Mouse (Mus musculus) CD4-positive helper T cell, adult 2 months (primary cell): ENCODE results near the gene Traf7.

ENCODE experiments used
- DNase-seq: peaks from one replicate; pipeline ENCODE4 v3.0.0-alpha.2; 2012; ENCODE audit warnings: low read depth, missing footprints, low spot score

Traf7 gene

DNA sequence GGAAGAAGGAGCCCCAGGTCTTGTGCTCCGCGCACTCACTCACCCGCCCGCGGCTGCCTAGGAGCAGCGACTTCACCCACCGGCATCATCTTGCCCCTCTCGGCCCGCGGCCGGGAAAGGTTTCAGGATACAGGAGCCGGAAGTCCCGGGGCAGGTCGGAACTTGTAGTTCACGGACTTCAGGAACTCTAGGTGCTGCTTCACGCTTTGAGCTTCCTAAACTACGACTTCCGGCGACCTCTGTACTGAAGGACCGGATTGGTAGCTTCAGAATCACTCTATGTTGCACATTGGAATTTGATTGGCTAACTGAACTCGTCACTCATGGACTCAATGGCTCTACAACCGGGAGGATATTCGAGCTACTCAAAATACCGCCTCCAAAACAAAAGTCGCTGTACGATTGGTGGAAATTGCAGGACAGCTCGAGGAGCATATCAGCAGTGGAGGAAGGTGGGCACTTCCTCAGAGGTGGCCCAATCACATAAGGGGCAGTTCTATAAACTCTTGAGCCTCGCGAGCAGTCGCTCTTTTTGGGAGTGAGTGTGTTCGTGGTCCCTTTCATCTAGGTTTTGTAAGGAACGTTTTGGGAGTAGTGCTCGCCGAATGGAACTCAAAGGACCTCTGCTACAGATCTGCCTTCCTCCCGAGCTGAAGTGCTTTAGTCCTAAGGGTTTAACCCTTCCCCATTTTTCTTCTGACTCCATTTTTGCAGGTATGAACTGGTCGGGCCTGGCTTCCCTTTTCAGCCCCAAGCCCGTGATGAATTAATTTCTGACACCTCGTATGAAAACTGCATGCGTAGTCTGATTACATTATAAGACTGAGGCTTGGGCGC, at the start of gene Traf7:
Gene Traf7 (minus strand): TSS at position 216 of the 837 bp plus-strand sequence.
- peak; percentile 99 for DNase-seq

DNA sequence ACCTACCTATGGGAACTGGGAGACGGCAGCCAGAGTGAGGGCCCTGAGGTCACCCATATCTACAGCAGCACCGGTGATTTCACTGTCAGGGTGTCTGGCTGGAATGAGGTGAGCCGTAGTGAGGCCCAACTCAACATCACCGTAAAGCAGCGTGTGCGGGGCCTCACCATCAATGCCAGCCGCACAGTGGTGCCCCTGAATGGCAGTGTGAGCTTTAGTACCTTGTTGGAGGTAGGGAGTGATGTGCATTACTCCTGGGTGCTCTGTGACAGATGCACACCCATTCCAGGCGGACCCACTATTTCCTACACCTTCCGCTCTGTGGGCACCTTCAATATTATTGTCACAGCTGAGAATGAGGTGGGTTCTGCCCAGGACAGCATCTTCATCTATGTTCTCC, 46.1 kb upstream of the Traf7 start:
- no peak for DNase-seq

DNA sequence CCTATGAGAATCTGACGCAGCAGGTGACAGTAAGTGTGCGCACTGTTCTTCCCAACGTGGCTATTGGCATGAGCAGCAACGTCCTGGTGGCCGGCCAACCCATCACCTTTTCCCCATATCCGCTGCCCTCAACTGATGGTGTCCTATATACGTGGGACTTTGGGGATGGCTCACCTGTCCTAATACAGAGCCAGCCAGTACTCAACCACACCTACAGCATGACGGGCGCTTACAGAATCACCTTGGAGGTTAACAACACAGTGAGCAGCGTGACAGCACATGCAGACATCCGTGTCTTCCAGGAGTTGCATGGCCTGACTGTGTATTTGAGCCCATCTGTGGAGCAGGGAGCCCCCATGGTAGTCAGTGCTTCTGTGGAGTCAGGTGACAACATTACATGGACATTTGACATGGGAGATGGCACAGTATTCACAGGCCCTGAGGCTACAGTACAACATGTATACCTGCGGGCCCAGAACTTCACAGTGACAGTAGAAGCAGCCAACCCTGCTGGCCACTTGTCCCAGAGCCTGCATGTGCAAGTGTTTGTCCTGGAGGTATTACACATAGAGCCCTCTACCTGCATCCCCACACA, 45.0 kb upstream of the Traf7 start:
- DNase-seq: no peak

DNA sequence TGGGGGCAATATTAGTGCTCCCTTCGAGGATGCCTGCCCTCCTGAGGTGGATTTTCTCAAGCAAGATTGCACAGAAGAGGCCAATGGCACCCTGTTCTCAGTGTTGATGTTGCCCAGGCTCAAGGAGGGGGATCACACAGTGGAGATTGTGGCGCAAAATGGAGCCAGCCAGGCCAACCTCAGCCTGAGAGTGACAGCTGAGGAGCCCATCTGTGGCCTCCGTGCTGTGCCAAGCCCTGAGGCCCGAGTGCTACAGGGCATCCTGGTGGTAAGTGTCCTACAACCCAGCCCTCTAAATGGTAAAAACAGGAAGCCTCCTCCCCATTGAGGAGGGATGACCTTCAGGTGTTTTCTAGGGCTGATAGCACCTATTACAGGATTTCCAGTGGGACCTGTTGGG, 42.1 kb upstream of the Traf7 start:
- DNase-seq: no peak

DNA sequence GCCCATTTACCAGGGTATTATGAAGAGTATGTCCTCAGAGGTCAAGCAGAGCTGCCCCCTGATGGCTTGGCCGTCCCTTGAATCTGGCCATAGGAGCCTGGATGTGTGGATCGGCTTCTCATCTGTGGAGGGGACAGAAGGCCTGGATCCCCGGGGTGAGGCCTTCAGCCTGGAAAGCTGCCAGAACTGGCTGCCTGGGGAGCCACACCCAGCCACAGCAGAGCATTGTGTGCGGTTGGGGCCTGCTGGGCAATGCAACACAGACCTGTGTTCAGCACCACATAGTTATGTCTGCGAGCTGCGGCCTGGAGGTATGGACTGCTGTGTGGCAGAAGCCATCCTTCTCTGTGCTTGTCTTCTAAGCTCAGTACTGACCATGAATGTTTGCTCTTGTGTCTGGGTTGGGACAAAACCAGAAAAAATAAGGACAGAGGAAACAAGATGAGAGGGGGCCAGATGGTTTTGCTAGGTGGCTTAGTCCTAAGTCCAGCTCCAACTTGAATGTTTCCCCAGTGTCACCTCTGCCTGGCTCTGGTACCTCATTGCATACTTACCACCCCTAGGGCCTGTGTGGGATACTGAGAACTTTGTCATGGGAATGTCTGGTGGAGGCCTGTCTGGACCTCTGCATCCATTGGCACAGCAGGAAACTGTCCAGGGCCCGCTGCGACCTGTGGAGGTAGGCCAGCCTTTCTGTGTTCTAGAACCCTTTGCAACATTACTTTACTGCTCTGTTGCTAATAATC, 39.5 kb upstream of the Traf7 start:
- no peak for DNase-seq

DNA sequence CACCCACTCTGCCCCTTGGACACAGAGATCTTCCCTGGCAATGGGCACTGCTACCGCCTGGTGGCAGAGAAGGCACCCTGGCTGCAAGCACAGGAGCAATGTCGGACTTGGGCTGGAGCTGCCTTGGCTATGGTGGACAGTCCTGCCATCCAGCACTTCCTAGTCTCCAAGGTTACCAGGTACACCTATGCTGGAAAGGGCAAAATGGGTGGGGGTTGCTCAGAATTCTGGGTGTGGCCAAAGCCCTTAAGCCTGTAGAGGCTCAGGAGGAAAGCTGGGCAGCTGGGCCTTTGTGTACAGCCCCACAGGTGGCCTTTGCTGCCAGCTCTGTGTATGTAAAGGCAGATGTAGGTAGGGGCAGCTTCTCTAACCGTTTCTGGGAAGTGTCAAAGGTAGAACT, 38.1 kb upstream of the Traf7 start:
- DNase-seq: no peak

DNA sequence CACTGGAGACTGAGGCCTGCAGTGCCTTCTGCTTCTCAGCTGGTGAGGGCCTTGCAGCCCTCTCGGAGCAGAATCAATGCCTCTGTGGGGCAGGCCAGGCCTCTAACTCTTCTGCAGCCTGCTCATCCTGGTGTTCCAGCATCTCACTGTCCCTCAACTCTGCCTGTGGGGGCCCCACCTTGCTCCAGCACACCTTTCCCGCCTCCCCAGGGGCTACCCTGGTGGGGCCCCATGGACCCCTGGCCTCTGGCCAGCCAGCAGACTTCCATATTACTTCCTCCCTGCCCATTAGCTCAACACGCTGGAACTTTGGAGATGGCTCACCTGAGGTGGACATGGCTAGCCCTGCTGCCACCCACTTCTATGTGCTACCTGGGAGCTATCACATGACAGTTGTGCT, 37.4 kb upstream of the Traf7 start:
- no peak for DNase-seq

DNA sequence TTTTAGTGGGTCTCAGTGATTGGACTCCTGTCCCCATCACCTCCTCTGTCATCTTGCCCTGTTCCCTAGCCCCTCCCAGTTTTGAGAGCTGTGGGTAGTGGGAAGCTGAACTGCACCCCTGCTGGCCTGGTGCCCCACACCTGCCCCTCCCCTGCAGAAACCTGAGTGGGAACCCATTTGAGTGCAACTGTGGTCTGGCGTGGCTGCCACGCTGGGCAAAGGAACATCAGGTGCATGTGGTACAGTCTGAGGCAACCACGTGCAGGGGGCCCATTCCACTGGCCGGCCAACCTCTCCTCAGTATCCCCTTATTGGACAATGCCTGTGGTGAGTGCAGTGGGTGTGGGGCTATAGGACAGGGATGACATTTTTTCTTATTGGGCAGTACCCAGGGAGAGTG, 36.7 kb upstream of the Traf7 start:
- no peak for DNase-seq

DNA sequence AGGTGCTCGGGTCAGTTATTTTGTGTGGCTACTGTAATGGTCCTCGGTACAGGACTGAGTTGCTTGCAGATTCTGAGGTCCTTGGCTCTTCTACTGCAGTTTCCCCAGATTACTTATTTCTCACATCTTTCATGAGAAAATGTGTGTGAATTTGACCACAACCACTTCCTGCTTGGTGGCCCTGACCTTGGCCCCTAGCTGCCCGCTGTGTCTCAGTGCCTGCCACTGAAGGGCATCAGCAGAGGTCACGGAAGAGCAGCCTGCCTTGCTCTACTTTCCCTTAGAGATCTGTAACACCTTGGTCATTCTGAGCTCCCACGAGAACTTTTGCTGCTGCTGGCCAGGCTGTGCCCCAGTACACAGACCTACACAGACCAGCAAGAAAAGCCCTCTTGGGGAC, 35.9 kb upstream of the Traf7 start:
- DNase-seq: no peak

DNA sequence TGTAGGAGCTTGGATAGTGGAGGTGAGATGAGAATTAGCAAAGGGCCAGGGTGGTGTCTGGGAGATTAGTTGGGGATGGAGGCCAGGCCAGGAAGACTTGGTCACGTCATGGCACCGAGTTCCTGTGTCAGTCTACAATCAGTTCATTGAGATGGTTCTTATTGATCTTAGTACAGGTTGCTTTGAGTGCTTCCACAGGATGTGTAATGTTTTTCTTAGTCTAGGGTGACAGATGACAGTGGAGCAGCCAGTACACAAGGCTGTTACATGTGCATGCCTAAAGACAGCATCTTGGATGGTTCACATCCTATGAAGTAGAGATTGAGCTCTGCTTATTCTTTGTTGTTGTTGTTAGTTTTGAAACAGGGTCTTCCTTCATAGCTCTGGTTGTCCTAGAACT, 33.9 kb upstream of the Traf7 start:
- no peak for DNase-seq

DNA sequence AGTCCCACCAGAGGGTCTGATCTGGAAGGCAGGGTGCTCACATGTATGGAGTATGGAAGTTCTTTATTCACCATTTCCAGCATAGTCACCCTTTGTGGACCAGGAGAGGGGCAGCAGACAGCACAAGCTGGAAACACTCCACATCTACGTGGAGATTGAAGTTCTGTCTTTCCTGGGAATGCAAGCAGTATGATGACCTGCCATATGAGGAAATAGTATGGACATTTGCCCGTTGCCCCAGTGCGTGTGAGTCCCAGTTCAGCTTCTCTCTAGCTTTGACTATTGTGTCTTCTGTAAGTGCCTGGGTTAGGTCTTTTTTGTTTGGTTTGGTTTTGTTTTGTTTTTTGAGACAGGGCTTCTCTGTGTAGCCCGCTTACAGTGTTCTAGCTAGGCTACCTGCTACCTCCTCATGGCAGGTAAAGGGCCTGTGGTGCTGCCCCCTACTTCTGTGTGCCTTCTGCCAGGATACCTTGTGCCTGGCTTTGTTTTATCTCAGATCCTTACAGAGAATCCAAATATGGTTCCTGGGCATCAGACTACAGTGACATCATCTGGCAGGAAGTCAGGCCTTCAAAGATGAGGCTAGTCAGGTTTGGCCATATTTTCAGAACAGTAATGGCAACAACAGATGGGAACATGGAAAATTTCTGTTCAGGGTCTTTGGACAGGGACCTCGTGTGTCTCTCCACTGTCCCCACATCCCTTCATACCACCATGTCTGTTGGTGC, 32.7 kb upstream of the Traf7 start:
- DNase-seq: no peak

DNA sequence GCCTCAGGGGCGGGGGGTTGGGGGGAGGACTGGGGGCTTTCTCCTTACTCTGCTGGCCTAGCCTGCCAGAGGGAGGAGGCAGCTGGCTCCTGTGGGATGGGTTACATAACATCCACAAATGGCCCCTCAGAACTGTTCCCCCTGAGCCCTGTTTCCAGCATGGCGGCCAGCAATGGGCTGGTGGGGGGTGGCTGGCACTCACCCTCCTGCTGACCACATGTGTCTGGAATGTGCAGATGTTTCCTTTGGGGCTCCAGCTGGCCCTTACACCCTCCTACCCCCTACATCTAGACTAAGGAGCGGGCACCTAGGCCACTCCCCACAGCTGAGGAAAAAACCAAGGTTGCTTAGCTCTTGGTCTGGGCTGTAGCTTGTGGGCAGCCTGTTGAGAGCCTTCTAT, 31.4 kb upstream of the Traf7 start:
- no peak for DNase-seq

DNA sequence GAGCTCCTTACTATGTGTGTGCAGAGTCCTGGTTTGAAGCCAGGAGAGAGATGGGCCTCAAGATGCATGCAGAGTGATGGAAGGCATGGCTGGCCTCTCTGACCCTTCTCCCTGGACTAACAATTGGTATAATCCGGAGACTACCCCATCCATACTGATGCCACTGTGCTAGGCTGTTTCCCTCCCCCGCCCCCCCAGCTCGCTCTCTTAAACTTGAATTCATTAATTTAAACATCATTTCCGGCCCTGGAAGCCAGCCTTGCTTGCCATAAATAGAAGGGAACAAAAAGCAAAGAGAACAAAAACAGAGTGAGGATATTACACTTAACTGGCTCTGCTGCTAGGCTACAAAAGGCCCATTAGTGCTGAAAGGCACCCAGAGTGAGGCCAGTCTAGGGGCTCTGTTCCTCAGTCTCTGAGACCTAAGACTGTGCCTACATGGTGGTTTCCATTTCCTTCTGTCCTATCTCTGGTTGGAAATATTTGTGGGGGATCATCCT, 30.9 kb upstream of the Traf7 start:
- DNase-seq: no peak

DNA sequence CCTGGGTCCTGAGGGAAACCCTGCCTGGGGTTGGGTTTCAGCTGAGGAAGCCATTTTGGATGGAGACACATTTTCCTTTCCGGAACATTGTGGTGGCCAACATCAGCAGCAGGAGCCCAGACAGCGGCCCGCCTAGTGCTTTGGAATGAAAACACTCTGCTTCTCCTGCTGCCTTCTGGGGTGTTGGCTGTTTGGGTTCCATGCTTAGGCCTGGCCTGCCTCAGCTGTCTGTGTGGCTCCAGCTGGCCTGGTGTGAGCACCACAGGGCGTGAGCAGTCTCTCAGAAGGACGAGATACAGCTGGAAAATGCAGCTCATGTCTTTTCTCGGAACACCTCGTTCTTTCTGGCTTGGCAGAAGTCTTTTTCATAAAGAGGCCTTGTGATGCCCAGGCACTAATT, 29.4 kb upstream of the Traf7 start:
- no peak for DNase-seq

DNA sequence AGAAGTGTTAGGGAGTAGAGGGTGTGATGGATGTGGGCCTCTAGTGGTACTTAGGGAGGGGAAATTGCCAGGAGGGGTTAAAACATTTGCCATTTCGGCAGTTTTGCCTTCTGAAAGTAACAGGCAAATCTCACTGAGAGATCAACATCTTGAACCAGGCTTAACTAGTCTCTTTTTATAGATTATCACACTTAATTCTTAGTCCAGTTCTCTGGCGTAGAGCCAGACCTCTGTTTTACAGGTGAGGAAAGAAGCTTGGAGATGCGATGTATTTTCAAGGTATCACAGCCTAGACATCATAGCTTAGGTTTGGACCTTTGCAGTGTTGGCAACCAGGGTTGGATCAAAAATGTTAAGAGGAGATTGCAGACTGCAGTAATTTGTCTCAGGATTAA, 23.3 kb upstream of the Traf7 start:
- DNase-seq: no peak

DNA sequence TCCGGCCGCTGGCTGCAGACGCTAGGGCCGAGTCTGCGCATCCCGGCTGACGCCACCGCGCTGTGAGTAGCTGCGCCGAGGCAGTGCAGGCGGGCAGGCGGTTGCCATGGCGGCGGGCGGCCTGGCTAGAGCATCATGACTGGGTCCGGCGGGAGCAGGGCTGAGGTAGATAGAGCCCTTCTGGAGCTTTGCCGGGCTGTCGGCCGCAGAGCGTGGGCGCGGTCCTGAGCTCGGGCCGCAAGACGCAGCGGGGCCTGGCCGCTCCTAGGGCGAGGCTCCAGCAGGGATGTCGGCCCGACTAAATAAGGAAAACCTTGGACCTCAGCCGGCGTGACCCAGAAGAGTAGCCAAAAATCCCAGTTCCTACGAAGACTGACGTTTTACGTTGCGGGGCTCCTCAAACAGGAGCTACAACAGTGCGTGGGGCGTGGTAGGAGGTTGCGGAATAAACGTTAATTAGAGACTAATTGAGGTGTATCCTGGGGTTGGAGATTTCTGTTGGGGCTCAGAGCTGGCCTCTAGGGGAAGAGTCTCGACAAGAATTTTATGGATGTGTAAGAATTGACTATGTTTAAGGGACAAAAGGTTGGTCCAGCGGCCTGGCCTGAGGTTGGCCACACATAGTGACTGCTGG, 22.8 kb upstream of the Traf7 start:
- DNase-seq: no peak

DNA sequence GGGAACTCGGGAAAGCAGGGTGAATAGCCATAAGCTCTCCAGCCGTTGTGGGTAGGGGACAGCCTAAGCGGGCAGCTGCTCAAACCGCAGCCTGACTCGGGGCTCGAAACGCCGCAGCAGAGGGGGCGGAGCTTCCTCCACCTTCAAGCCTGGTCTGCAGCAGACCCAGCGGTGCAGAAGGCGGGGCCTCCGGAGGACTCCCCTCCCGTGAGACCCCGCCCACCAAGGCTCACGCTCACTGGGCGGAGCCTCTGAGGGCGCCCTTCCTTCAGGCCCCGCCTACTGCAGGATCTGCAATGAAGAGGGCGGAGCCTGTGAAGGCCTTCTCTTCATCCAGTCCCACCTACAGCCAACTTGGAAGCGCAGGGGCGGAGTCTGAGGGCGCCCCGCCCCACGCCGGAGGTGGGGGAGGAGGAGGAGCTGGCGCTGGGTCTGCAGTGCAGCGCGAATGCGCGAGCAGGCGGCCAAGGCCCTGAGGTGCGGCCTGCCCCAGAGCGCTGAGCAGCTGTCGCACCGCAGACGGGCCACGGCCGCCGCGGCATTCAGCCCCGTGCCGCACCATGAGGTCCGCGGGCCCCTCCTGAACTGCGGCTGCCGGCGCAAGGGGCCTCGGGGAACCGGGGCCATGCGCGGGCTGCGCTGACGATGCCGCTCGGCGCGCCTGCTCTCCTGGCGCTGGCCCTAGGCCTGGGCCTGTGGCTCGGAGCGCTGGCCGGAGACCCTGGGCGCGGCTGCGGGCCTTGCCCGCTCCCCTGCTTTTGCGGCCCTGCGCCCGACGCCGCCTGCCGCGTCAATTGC, 22.1 kb upstream of the Traf7 start, which contains the start of gene Pkd1:
Gene Pkd1 (plus strand): TSS at position 217 of the 798 bp plus-strand sequence.
- DNase-seq: peak; percentile 100

DNA sequence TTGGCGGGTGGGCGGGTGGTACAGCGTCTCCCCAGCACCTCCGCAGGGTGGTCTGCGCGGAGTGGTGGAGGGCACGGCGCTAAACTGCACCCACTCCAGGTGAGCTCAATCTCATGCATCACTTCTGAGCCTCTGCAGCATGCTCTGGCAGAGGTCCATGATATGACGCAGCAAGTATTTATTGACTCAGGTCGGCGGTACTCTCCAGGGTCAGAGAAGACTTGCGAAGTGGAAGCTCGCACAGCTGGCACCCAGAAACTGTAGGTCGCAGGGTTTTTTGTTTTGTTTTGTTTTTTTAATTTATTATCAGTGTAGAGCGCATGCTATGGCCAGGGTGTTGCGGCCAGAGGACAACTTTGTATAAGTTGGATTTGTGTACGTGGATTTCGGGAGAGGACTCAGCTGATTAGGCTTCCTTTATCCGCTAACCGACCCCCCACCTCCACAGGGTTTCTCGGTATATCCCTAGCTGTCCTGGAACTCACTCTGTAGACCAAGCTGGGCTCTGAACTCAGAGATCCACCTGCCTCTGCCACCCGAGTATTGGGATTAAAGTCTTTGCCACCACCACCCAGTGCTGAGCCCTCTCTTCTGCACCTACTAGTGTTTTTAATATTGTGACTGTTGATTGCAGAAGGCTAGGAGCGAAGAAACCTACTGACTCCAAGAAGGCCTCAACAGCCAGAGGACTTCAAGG, 21.3 kb upstream of the Traf7 start:
- DNase-seq: peak; percentile 81

DNA sequence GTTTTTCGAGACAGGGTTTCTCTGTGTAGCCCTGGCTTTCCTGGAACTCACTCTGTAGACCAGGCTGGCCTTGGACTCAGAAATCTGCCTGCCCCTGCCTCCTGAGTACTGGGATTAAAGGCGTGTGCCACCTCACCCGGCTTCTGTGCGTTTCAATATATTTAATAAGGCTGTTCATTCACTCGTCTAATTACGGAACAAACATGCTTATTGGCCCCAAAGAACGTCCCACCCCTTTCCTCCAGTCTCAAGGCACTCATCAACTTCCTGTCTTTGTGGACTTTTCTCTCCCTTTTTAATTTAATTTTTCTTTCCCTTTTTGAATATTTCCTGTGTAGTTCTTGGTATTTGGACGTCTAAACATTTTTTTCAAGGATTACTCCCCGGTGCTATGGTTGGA, 20.7 kb upstream of the Traf7 start:
- DNase-seq: peak; percentile 71

DNA sequence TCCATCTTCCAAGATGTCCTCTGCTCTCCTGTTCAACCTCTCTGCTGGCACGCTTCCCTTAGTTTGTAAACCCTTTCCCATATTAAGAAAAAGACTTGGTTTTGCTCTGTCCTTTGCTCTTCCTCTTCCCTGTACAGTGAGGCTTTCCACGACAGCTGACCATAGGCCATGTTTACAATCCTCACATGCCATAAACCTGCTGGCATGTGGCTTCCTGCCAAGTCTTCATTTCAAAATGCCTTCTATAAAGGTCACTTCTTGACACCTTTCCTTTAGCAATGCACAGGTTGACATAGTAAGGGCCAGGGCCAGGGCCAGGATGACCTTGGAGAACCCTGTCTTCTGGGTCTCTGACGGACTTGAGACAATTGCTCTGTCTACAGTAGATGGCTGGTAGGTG, 18.5 kb upstream of the Traf7 start:
- no peak for DNase-seq
